Mouse (Mus musculus): ENCODE measurements around the gene Pltp. TPM values are rescaled to one million over a fixed set of nuclear protein-coding genes. Genes with fewer than 3 reads are reported as not detected.
A peak's percentile ranks its signal among the peaks of the same experiment; 100 is the strongest.
"Not testable (repeated sequence)": the region's sequence is repeated elsewhere in the genome, so short reads cannot be mapped to it uniquely, and the experiment has no call there.

The Pltp gene
- polyA plus RNA-seq, 1 experiment from 2014 or later = 44.0 TPM

GRCm38 (mm10) chr2:164815821-164816220 is 41.7 kb downstream of the Pltp start:
- H3K4me1 ChIP-seq = no peaks in the 10 kb centered on the region
- no peak for ATAC-seq (ENCODE audit: low FRiP score, low read depth)
- H3K9ac ChIP-seq = no peak overlapping the region
- WGBS = 93% methylated on average over 8 of the region's 8 CpGs
- H3K36me3 ChIP-seq = peaks cover 9% of the 10 kb centered on the region
- no peak overlapping the region for H3K4me3 ChIP-seq
- H3K4me2 ChIP-seq (replicated peaks) = no peak overlapping the region
- no peak overlapping the region for H3K27ac ChIP-seq
- H3K27me3 ChIP-seq = no peaks in the 10 kb centered on the region
- H3K9me3 ChIP-seq = no peaks in the 10 kb centered on the region

GRCm38 (mm10) chr2:164815348-164815747 is 42.2 kb downstream of the Pltp start:
- no peaks in the 10 kb centered on the region for H3K9me3 ChIP-seq
- no peak for ATAC-seq (ENCODE audit: low FRiP score, low read depth)

GRCm38 (mm10) chr2:164813557-164813956 is 44.0 kb downstream of the Pltp start:
- 53% methylated on average over 2 of the region's 2 CpGs for WGBS
- H3K27ac ChIP-seq = no peak overlapping the region
- no peak for ATAC-seq (ENCODE audit: low FRiP score, low read depth)
- peaks cover 8% of the 10 kb centered on the region for H3K36me3 ChIP-seq
- H3K4me2 ChIP-seq (replicated peaks) = no peak overlapping the region
- H3K9ac ChIP-seq = no peak overlapping the region
- H3K4me1 ChIP-seq = no peaks in the 10 kb centered on the region
- no peaks in the 10 kb centered on the region for H3K9me3 ChIP-seq
- H3K4me3 ChIP-seq = no peak overlapping the region
- no peaks in the 10 kb centered on the region for H3K27me3 ChIP-seq

More at GRCm38 (mm10) chr2:164815348-164815747, 42.2 kb downstream of the Pltp start:
- no peak overlapping the region for H3K4me2 ChIP-seq (replicated peaks)
- H3K36me3 ChIP-seq = peaks cover 5% of the 10 kb centered on the region; the same call in 1 of the 2 replicates
- H3K27ac ChIP-seq = no peak overlapping the region
- H3K27me3 ChIP-seq = no peaks in the 10 kb centered on the region
- no peak overlapping the region for H3K9ac ChIP-seq
- H3K4me1 ChIP-seq = no peaks in the 10 kb centered on the region
- no peak overlapping the region for H3K4me3 ChIP-seq
- 77% methylated on average over 5 of the region's 5 CpGs for WGBS

GRCm38 (mm10) chr2:164806614-164807013 is 50.9 kb downstream of the Pltp start:
- no peak overlapping the region for H3K9ac ChIP-seq
- no peak overlapping the region for H3K27ac ChIP-seq
- peak overlapping the region; percentile 84; the same call in 1 of the 2 replicates for H3K4me2 ChIP-seq (replicated peaks)
- H3K36me3 ChIP-seq = peaks cover 20% of the 10 kb centered on the region
- H3K27me3 ChIP-seq = no peaks in the 10 kb centered on the region
- H3K4me3 ChIP-seq = no peak overlapping the region
- no peaks in the 10 kb centered on the region for H3K9me3 ChIP-seq
- no peak for ATAC-seq (ENCODE audit: low FRiP score, low read depth)
- WGBS = 80% methylated on average over 7 of the region's 7 CpGs
- H3K4me1 ChIP-seq = peaks cover 12% of the 10 kb centered on the region

GRCm38 (mm10) chr2:164805332-164805718 is 52.2 kb downstream of the Pltp start:
- Histone ChIP-seq H3K27ac (no peak overlapping the region), H3K4me2 (replicated peaks) (peak overlapping the region; percentile 84), H3K36me3 (peaks cover 32% of the 10 kb centered on the region), H3K4me1 (peaks cover 12% of the 10 kb centered on the region), H3K9me3 (no peaks in the 10 kb centered on the region), H3K4me3 (peak overlapping the region; percentile 75), H3K9ac (peak overlapping the region; percentile 74), H3K27me3 (no peaks in the 10 kb centered on the region)
- 2% methylated on average over 21 of the region's 21 CpGs for WGBS
- ATAC-seq (ENCODE audit: low FRiP score, low read depth) = peak; percentile 17; the same call in 1 of the 2 replicates

- WGBS = under 1% methylated on average over 47 of the region's 47 CpGs
- peaks cover 38% of the 10 kb centered on the region for H3K36me3 ChIP-seq
- ATAC-seq (ENCODE audit: low FRiP score, low read depth) = peak; percentile 97
- peaks cover 12% of the 10 kb centered on the region for H3K4me1 ChIP-seq
- no peaks in the 10 kb centered on the region for H3K9me3 ChIP-seq
- peak within 1 kb of the TSS; percentile 83 for H3K9ac ChIP-seq
- H3K27me3 ChIP-seq = no peaks in the 10 kb centered on the region
- H3K4me3 ChIP-seq = peak within 1 kb of the TSS; percentile 75
- H3K4me2 ChIP-seq (replicated peaks) = peak within 1 kb of the TSS; percentile 84
- H3K27ac ChIP-seq = peak within 1 kb of the TSS; percentile 72; the same call in 1 of the 2 replicates
Observed at GRCm38 (mm10) chr2:164804533-164805331, 52.8 kb downstream of the Pltp start, which contains the start of the genes Acot8 and Zswim3. Gene Acot8, minus strand, starts transcription at chr2:164804882. Gene Zswim3, plus strand, starts transcription at chr2:164805098.

GRCm38 (mm10) chr2:164803921-164804313 is 53.6 kb downstream of the Pltp start:
- Histone ChIP-seq H3K27ac (no peak overlapping the region), H3K27me3 (no peaks in the 10 kb centered on the region), H3K9me3 (no peaks in the 10 kb centered on the region), H3K4me3 (peak overlapping the region; percentile 75), H3K4me2 (replicated peaks) (peak overlapping the region; percentile 70), H3K36me3 (peaks cover 42% of the 10 kb centered on the region), H3K9ac (peak overlapping the region; percentile 83), H3K4me1 (peaks cover 12% of the 10 kb centered on the region)
- 56% methylated on average over 1 of the region's 1 CpGs for WGBS
- ATAC-seq (ENCODE audit: low FRiP score, low read depth) = no peak

GRCm38 (mm10) chr2:164803201-164803920 is 54.1 kb downstream of the Pltp start:
- Histone ChIP-seq H3K27me3 (no peaks in the 10 kb centered on the region), H3K27ac (no peak overlapping the region), H3K4me2 (replicated peaks) (peak overlapping the region; percentile 70), H3K9me3 (no peaks in the 10 kb centered on the region), H3K4me1 (peaks cover 12% of the 10 kb centered on the region), H3K36me3 (peaks cover 44% of the 10 kb centered on the region), H3K4me3 (peak overlapping the region; percentile 75), H3K9ac (peak overlapping the region; percentile 83)
- no peak for ATAC-seq (ENCODE audit: low FRiP score, low read depth)
- WGBS = 89% methylated on average over 16 of the region's 16 CpGs

GRCm38 (mm10) chr2:164800252-164801004 is 57.1 kb downstream of the Pltp start:
- H3K4me2 ChIP-seq (replicated peaks) = no peak overlapping the region
- no peaks in the 10 kb centered on the region for H3K9me3 ChIP-seq
- no peak for ATAC-seq (ENCODE audit: low FRiP score, low read depth)
- peaks cover 12% of the 10 kb centered on the region for H3K4me1 ChIP-seq
- no peak overlapping the region for H3K4me3 ChIP-seq
- H3K36me3 ChIP-seq = peaks cover 67% of the 10 kb centered on the region
- no peaks in the 10 kb centered on the region for H3K27me3 ChIP-seq
- no peak overlapping the region for H3K27ac ChIP-seq
- no peak overlapping the region for H3K9ac ChIP-seq
- WGBS = 92% methylated on average over 13 of the region's 13 CpGs

- H3K36me3 ChIP-seq = peaks cover 79% of the 10 kb centered on the region
- not testable (repeated sequence) for H3K9me3 ChIP-seq; H3K4me3 ChIP-seq; H3K4me1 ChIP-seq; H3K9ac ChIP-seq; H3K4me2 ChIP-seq (replicated peaks); H3K27ac ChIP-seq; H3K27me3 ChIP-seq; ATAC-seq (ENCODE audit: low FRiP score, low read depth)
- 86% methylated on average over 6 of the region's 6 CpGs for WGBS
Observed at GRCm38 (mm10) chr2:164798554-164798953, 59.0 kb downstream of the Pltp start.

- peaks cover 86% of the 10 kb centered on the region for H3K36me3 ChIP-seq
- H3K9me3 ChIP-seq = no peaks in the 10 kb centered on the region
- no peak for ATAC-seq (ENCODE audit: low FRiP score, low read depth)
- no peaks in the 10 kb centered on the region for H3K4me1 ChIP-seq
- no peak overlapping the region for H3K27ac ChIP-seq
- no peak overlapping the region for H3K9ac ChIP-seq
- H3K4me2 ChIP-seq (replicated peaks) = no peak overlapping the region
- H3K4me3 ChIP-seq = no peak overlapping the region
- H3K27me3 ChIP-seq = no peaks in the 10 kb centered on the region
- 79% methylated on average over 4 of the region's 4 CpGs for WGBS
Observed at GRCm38 (mm10) chr2:164795868-164796267, 61.6 kb downstream of the Pltp start.

Measured in limb, embryonic 13.5 days (tissue).